Mouse (Mus musculus): ENCODE data around the gene Ccdc157. TPM values are rescaled to one million over a fixed set of nuclear protein-coding genes. Genes with fewer than 3 reads are reported as not detected.
"Not testable (repeated sequence)": the region's sequence is repeated elsewhere in the genome, so short reads cannot be mapped to it uniquely, and the experiment has no call there.

Ccdc157 gene
- total RNA-seq, 2 experiments from 2014 or later, result 13.8 to 15.5 TPM

DNA sequence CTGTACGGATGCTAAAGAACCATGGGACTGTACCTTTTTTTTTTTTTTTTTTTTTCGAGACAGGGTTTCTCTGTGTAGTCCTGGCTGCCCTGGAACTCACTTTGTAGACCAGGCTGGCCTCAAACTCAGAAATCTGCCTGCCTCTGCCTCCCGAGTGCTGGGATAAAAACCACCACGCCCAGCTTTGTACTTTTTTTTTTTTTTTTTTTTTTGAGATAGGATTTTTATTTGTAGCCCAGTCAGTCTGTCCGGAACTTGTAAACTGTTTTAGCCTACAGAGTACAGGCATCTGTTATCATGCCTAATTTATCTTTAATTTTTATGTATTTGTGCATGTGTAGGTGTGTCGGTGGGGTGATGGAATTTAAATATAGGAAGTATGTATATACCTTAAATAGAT is 25.4 kb upstream of the Ccdc157 start:
- DNase-seq (ENCODE audit: extremely low spot score in 1 of 2, low spot score in 2 of 2); intact Hi-C loops (cut with DNase I): not testable (repeated sequence)

DNA sequence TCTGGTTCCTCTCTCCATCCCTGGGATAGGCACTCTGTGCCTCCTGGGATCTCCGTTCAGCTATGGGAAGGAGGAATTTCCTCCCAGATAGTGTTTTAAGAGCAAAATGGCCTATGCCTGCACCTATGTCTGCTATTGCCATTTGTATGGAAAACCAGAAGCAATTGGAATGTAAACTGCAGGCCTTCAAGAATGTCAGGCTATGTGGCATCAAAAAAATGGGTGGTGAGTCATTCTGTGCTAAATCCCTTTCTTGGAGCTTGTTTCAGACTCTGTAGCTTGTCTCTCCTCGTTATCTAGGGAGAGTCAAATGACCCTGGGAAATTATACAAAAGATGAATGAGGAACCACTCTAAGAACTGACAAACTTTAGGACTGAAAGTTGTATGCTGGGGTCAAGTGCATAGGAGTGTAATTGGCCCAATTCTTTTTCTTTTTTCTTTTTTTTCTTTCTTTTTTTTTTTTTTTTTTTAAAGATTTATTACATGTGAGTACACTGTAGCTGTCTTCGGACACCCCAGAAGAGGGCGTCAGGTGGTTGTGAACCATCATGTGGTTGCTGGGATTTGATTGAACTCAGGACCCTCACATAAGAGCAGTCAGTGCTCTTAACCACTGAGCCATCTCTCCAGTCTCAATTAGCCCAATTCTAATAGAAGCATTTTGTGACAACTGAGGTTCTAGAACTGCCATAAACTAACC is 24.3 kb upstream of the Ccdc157 start:
- intact Hi-C loops (cut with DNase I), result no loop called here
- DNase-seq (ENCODE audit: extremely low spot score in 1 of 2, low spot score in 2 of 2), result no peak

DNA sequence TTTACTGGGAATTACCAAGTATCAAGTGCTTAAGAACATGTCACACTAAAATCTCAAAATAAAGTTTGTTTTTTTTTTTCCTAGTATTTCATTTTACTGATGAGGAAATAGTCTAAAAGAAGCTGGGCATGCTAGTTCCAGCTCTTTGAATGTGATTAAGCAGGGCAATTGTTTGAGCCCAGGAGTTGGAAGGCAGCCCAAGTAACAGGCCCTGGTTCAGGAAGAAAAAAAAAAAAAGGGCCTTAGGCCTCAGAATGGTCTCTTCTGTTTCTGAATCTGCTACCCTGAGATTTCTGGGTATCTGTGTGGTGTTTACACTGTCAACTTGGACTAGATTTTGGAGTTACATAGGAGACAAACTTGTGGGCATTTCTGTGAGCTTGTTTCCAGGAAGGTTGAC is 23.4 kb upstream of the Ccdc157 start:
- intact Hi-C loops (cut with DNase I), result no loop called here
- no peak for DNase-seq (ENCODE audit: extremely low spot score in 1 of 2, low spot score in 2 of 2)

DNA sequence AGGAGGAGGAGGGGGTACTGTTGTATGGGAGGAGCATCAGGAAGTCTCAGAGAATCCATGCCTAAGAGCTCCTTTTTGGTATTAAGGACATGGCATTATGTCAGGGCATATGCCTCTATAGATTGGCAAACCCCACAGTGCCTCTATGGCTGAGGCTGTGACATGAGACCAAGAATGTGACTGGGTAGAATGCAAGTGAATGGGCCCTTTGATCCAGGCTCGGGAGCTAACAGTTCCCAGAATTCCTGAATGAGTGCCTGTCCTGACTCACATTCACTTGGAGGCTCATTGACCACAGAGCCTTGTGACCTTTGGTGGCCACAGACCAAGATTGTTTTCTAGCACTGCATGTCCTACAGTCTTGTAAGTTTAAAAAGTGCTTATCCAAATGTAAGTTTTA is 22.0 kb upstream of the Ccdc157 start:
- no peak for DNase-seq (ENCODE audit: extremely low spot score in 1 of 2, low spot score in 2 of 2)
- intact Hi-C loops (cut with DNase I), result no loop called here

DNA sequence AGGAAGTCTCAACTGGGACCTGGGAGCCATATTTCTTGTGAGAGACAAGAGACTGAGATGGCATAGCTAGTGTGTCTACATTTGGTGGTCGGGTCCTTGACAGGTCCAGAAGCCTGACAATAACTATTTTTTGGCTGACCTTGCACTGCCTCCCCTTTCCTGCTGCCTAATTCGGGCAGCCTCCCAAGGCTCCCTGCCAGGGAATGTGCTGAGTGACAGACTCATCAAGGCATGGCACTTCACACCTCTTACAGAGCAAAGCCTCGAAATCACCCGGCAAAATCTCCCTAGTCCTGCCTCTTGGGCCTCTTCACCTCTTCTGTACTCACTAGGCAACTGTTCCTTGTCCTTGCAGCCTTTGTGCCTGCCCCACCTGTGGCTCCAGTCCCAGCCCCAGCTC is 17.6 kb upstream of the Ccdc157 start:
- no peak for DNase-seq (ENCODE audit: extremely low spot score in 1 of 2, low spot score in 2 of 2)
- intact Hi-C loops (cut with DNase I), result no loop called here

DNA sequence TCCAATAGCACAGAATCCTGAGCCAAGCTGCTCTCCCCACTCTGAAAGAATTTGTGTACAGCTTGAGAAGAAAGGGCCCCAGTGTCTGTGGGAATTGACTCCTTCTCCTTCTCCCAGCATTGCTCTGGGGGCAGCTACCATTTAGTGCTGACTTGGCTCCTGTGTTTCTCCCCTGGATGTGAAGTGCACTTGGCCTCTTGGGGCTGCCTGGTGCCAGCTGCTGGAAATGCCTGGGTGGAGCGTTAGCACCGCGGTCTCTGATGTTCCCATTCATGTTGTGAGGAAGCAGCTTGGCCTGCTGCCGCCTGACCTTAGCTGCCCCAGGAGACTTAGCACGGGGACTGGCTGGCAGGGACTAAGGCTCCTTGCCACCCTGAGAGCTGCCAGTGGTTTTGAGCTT is 14.5 kb upstream of the Ccdc157 start:
- peak; percentile 71 to 75 for DNase-seq (ENCODE audit: extremely low spot score in 1 of 2, low spot score in 2 of 2)
- intact Hi-C loops (cut with DNase I), result no loop called here

DNA sequence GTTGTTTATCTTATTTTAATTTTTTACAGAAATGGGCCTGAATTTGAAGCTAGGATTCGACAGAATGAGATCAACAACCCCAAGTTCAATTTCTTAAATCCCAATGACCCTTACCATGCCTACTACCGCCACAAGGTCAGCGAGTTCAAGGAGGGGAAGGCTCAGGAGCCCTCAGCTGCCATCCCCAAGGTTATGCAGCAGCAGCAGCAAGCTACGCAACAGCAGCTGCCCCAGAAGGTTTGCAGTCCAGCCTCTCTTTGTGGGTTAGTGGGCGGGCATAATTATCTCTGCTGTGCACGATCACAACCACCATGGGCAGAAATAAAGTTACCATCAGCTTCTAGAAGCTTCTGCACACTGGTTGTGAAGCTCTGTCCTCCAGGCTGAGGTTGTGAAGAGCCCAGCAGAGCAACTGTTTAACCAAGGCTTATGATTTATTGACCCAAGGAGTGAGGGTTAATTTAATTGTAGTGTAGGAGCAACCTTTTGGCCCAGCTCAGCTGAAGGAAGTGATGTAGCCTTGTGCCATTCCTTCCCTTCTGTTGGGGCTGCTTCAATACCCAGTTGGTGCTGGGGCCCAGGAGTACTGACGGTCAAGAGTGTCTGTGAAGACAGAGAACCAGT is 6.5 kb upstream of the Ccdc157 start:
- no peak for DNase-seq (ENCODE audit: extremely low spot score in 1 of 2, low spot score in 2 of 2)
- intact Hi-C loops (cut with DNase I), result no loop called here

DNA sequence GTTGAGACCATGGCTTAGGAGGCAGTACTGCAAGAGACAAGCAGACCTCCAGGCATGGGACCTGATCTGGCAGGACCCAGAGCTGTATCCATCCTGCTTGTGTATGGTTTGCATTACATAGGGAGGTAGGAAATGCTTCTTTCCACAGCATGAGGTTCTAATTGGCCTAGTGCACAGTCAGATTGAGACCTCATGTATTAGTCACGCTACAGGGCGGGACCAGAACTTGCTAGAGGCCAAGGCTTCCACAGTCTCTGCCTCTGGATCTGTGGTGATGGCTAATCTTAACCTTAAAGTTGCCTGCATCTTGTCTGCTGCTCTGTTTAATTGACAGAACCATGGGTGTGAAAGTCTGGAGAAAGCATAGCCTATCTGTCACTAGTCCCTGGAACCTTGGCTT is 4.6 kb upstream of the Ccdc157 start:
- no peak for DNase-seq (ENCODE audit: extremely low spot score in 1 of 2, low spot score in 2 of 2)
- intact Hi-C loops (cut with DNase I), result no loop called here

DNA sequence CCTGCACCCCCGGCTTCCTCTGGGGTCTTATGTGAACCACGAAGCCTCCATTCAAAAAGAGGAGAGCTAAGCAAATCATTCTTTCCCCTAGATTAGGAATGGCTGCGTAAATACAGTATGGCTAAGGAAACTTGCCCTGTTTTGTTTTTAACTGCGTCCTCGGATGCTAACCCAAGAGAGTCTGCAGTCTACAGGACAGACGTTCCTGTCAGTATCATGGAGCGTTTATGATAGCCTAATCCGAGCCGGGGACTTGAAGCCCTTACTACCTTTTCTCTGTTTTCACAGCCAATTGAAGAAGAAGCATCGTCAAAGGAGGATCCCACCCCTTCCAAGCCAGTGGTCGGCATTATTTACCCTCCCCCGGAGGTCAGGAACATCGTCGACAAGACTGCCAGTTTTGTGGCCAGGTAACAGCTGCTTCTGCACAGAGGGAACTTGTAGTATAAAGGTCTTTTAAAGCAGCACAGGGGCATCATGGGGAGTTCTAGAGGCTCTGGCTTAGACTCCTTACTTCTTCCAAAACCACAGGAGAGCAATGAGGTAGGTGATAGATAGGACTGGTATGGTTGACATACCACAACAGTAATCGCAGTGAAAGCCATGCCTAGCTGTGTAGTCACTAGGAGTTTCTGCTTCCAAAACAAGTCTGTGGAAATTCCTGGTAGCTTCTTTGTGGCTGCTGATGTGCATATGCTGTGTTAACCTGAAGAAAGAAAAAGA is 826 bp upstream of the Ccdc157 start:
- intact Hi-C loops (cut with DNase I), result loop anchor here (2.0 kb wide), 2 partner anchors 26 to 58 kb away; partner anchors contain the start of genes Castor1 and Rnf215
- no peak for DNase-seq (ENCODE audit: extremely low spot score in 1 of 2, low spot score in 2 of 2)

DNA sequence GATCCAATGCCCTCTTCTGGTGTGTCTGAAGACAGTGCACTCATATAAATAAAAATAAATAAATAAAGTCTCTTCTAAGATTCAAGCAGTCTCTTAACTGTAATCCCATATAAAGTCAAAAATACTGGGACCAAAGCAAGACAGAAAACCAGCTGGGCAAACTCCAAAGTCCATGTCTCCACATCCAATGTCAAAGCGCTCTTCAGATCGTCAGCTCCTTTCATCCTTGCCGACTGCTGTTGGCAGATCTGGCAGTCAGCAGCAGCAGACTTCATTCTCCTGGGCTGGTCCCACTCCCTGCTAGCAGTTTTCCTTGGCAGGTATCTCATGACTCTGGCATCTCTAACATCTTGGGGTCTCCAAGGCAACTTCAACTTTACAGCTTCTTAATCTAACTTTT is 1.4 kb downstream of the Ccdc157 start:
- intact Hi-C loops (cut with DNase I), result no loop called here

DNA sequence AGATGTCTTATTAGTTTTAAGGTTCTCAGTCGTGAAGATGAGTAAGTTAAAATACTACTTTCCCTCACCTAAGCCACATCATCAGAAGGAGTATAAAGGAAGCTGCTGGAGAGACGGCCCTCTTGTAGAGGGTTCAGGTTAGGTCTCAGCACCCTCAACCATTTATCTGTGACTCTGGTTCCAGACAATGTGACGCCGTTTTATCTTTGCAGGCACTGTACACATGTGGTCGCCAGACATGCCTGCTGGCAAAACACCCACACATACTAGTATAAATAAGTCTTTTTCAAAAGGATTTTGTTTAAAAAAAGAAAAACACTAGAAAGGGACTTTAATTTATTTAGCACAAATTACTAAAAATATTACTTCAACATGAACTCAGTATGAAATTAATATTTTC is 4.5 kb downstream of the Ccdc157 start:
- no peak for DNase-seq (ENCODE audit: extremely low spot score in 1 of 2, low spot score in 2 of 2)
- intact Hi-C loops (cut with DNase I), result no loop called here

More for the DNA sequence above, 1.4 kb downstream of the Ccdc157 start:
- no peak for DNase-seq (ENCODE audit: extremely low spot score in 1 of 2, low spot score in 2 of 2)

DNA sequence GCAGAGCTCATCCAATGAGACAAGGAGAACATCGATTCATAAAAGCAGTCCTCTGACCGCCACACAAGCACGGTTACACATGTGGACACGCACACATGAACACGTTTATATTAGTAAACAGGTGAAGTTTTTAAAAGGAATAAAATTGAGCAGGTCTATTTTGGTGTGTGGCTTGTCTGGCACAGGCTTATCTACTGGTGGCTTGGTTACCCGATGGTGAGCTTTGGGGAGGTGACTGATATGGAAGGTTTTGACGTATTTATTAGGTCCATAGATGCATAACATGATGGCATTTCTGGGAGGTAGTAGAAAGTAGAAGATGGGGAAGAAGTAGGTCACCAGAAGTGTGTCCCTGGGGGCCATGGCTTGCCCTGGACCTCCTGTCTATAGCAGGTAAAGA is 6.4 kb downstream of the Ccdc157 start:
- intact Hi-C loops (cut with DNase I), result no loop called here

DNA sequence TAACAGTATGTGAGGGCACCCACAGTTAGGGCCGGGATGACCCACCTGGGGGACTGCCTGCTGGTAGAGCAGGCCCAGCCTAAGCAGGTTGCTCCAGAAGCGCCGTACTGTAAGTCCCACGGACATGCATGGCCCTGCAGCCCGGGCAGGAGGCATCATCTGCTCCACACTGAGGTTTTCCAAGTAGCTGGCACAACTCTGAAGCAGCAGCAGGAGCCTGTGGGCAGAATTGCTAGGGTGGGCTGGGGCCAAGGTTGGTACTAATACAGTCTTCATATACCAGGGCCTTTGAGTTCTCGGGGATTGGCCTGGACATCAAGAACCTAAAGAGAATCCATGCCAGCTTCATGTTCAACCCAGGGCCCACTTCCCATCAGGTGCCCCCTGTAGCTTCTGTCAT is 10.2 kb downstream of the Ccdc157 start:
- no peak for DNase-seq (ENCODE audit: extremely low spot score in 1 of 2, low spot score in 2 of 2)
- intact Hi-C loops (cut with DNase I), result no loop called here

More for the DNA sequence above, 6.4 kb downstream of the Ccdc157 start:
- no peak for DNase-seq (ENCODE audit: extremely low spot score in 1 of 2, low spot score in 2 of 2)

DNA sequence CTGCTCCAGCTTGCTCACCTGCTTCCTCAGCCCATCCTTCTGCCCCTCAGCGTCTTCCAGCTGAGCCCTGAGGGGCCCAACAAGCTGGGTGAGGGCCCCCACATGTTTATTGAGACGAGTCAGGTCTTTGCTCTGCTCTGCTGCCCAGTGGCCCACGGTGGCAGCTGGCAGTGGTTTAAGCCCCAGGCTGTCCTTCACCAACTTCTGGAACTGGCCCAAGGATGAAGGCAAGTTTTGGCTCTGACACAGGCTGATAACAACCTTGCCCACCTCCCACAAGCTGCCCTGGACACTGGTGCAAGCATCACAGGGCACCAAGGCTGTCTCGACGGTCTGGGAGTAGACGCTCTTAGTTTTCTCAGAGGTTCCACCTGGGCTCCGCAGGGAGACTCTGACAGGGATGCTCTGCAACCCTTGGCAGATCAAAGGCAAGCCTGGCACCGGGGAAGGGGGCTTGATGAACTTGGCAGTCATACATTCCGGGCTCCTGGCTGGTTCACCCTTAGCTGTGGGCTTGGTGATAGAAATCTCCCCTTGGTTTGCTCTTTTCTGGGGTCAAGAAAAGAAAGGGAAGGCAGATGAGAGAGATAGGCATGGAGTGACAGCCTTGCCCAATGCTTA is 11.4 kb downstream of the Ccdc157 start:
- intact Hi-C loops (cut with DNase I), result no loop called here
- peak in 1 of 2 experiments; percentile 15 for DNase-seq (ENCODE audit: extremely low spot score in 1 of 2, low spot score in 2 of 2)

DNA sequence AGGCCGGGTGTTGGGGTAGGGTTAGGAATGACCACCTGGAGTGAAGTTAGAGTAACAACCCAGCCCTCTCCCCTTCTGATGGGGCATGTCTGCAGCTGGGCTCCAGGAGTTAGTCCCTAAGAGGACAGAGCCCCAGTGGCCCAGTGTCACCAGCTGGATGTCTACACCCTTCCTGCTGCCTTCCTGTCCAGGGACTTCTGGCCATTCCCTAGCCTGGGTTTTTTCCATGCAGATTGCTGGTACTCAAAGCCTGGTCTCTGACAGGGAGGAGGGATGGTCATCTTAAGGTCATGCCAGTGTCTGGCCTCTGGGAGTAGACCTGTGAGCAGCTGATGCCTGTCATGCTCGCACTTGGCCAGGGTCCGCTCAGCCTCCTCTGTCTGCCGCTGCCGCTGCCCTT is 12.0 kb downstream of the Ccdc157 start:
- peak in 1 of 2 experiments; percentile 21 for DNase-seq (ENCODE audit: extremely low spot score in 1 of 2, low spot score in 2 of 2)
- intact Hi-C loops (cut with DNase I), result no loop called here

DNA sequence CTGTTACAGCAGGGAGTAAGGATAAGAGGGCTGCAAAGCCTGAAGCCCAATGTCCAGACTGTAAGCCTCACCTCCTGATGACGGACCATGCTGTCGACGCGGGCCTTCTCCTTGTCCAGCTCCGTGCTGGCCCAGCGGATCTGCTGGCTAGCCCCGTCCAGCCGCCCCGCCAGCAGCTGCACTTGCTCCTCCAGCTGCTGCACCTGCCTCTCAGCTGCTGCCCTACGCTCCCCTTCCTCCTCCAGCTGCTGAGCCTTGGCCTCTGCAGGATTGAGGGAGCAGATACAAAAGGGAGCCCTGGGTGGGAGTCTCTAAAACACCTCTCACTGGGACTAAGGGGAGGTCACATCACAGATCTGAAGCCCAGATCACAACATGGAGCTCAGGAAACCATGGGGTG is 13.0 kb downstream of the Ccdc157 start:
- intact Hi-C loops (cut with DNase I), result no loop called here
- peak in 1 of 2 experiments; percentile 20 for DNase-seq (ENCODE audit: extremely low spot score in 1 of 2, low spot score in 2 of 2)

DNA sequence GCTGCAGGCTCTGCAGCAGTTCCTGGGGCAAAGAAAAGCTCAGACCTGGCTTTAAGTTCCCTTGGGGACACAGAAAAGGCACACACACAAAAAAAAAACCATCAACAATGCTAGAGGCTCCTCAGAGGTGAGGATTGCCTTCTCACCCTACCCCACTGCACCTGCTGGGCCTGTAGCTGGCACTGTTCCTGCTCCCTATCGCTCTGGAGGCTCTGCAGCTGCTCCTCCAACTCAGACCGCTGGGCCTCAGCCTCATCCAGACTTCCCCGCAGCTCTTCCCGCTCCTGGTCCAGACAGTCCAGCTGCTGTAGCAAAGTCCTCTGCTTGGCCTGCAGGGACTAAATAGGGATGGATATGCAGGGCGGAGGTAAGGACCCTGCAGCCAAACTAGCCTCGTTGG is 13.7 kb downstream of the Ccdc157 start:
- peak in 1 of 2 experiments; percentile 43 for DNase-seq (ENCODE audit: extremely low spot score in 1 of 2, low spot score in 2 of 2)
- intact Hi-C loops (cut with DNase I), result no loop called here

DNA sequence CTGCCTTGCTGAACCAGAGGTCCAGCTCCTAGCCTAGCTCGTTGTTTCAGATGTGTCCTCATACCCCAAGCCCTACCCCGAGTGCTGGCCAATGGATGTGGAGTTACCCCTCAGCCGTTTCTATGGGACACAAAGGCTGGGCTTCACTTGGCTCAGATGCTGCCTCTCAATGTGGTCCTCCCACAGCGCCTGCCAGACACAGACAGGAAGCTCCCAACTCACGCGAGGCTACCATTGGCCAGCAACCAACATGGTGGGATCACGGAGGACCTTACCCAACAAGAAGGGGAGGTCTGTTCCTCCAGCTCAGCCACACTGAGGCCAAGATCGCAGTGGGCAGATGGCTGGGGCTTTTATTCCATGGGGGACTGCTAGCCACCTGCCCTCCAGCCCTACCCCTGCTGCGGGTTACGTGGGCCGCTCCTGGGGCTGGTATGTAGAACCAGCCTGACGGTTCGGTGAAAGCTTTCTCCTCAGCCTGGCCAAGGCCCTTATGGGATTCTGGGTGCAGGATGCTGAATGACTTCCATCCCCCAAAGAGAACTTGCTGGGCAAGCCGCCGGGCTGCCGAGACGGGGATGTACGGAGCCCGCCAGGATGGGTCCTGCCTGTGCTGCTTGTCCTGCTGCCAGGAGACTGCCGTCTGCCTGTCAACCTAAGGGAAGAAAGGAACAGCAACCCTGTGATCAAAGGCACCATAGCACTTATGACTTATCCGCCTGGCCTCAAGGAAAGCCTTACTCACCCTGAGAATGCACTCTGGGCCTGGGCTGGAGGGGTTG is 16.6 kb downstream of the Ccdc157 start:
- intact Hi-C loops (cut with DNase I), result no loop called here
- DNase-seq (ENCODE audit: extremely low spot score in 1 of 2, low spot score in 2 of 2), result peak; percentile 30 to 45

DNA sequence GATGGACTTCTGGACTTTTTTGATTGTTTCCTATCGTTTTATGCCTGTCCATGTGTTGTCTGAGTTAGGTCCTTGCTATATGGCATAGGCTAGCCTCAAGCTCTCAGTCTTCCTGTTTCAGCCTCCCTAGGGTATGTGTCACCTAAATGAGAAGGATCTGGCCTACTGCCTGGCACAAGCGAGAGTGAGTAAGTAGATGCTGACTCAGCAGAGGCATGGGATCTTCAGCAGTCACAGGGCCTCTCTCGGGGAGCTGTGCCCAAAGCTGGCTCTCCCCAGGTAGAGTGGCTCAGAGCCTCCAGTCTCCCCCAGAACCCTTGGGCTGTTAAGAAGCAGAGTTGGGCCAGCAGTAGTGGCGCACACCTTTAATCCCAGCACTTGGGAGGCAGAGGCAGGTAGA is 17.7 kb downstream of the Ccdc157 start:
- DNase-seq (ENCODE audit: extremely low spot score in 1 of 2, low spot score in 2 of 2), result no peak
- intact Hi-C loops (cut with DNase I), result no loop called here

Data from left cerebral cortex, postnatal 10 days (tissue).